Mouse (Mus musculus) cortical plate, adult 2 months (tissue): ENCODE results near the gene Tmem201.

Experiments
- CTCF ChIP-seq: fragments of 200-500 bp; IDR thresholded peaks from 2 replicates; pipeline ENCODE4 v1.5.1; 2011; ENCODE audit warnings: mild to moderate bottlenecking, control low read depth, low read length; ENCODE audit not compliant: insufficient read depth; ENCODE audit errors: extremely low read depth
- POLR2A ChIP-seq: fragments of 200-500 bp; IDR thresholded peaks from 2 replicates; pipeline ENCODE4 v1.6.1; 2011; ENCODE audit warnings: mild to moderate bottlenecking, low read length, control low read depth; ENCODE audit not compliant: insufficient read depth; ENCODE audit errors: extremely low read depth

DNA sequence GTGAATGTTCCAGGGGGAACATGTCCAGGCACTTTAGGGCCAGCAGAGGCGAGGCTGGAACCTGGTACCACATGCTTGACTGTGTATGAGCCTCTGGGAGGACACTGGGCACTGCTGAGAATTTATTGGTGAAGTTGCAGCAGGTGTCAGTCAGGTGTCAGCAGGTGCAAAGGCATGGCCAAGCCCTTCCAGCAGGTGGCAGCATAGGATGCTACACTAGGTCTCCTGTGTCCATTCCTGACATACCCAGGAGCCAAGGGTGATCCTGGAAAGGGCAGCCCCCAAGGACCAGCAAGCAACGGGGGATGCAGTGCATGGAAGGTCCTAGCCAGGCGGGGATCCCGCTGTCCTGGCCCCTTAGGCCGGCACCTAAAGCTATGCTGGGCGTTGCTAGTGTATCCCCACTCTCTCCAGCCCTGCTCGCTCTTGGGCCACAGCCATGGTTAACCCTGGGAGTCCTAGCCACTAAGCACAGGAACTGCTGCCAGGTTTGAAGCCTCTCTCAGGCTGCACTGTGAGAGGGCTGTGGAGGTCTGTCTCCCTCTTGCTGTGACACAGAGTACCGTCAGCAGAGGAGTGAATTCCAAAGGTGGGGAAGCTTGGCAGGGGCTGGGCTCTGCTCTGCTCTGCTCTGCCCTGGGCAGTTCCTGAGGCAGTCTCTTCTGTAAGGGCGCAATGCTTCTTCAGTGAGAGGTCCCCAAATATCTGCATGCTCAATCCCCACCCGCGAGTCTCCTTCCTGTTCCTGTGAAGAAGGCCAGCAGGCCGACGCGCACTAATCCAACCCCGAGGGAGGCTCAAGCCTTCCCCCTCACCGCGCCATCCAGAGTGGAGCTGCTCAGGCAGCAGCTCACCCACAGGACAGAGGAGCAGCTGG lies 13.8 kb downstream of the Tmem201 start:
- TF ChIP-seq CTCF (peak; percentile 69), POLR2A (no peak)
